Mouse (Mus musculus) bone marrow macrophage, adult 2 months (primary cell): Measurements from ENCODE around the gene Prkca.

Source experiments
- CTCF ChIP-seq: IDR thresholded peaks from 2 replicates; pipeline ENCODE4 v1.5.1; 2012; ENCODE audit warnings: low read depth, mild to moderate bottlenecking, low read length, moderate library complexity
- POLR2A ChIP-seq: IDR thresholded peaks from 2 replicates; pipeline ENCODE4 v1.6.1; 2012; ENCODE audit warnings: mild to moderate bottlenecking, low read depth, low read length, borderline replicate concordance

- TF ChIP-seq POLR2A (no peak), CTCF (no peak)
Measured at GRCm38 (mm10) chr11:107969943-107970342, 373.8 kb downstream of the Prkca start.
